Mouse (Mus musculus): ENCODE measurements around the gene Ntn1.

Gene Ntn1

GRCm38 (mm10) chr11:68404185-68404584, 3.6 kb upstream of the Ntn1 start:
- no peak for DNase-seq

DNA sequence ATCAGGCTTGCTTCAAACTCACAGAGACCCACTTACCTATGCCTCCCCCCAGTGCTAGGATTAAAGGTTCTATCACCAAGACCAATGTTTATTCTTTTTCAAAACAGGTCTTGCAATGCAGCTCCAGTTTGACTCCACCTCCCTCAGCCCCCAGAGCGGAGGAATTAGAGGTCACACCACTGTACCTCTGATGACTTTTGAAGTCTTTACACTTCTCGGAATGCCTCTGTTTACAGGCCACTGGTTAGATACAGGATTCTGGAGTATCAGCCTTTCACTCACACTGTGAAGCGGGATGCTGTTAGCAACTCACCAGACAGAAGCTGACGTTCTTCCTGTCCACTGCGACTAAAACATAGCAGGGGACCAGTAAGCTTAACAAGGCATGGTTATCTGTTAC, 805 bp upstream of the Ntn1 start:
- DNase-seq = no peak

DNA sequence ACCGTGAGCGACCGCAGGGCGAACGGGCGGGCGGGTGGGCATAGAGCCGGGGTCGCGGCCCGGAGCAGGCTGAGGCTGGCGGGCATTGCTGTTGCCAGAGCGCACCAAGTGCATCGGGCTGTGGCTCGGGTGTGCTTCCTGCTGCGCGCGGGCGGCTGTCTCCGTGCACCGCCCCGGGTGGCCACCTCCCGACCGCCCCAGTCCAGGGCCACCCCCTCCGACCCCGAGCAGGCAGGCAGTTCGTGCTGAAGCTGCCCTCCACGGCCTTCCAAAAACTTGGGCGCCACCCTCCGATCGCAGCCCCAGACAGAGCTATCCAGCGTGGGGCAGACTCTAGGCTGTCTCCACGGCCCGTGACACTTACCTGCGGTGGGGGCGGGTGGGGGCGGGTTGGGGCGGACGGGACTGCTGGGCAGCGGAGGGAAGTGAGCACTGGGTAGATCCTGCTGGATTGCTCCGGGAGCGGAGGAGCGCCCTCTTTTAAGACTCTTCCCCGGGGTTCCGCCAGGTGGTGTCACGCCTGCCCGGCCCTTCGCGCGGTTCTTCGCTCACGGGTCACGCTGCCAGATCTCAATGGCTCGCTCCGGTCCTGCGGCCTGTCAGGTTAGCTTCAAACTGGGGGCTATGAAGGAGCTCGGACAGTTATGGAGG, 477 bp downstream of the Ntn1 start:
- DNase-seq = peak; percentile 29

DNA sequence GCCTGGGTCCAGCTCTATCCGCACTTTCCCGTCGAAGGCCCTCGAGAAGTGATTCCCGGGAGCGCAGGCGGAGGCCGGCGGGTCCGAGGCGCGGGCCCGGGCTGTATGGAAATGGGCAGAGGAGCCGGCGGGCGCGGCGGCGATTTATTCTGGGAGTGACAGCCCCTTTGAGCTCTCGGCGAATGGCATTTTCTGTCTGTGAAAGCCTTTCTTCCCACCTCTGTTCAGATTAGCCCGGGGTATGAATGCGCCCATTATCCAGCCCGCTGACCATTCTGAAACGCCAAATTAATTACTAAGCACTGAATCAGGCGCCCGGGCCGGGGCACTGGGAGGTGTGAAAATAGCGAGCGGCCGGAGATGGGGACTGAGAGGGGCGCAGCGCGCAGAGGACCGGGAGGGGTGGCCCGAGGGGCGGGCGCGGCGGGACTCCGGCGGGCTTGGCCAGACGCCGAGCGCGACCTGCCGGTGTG, 1.0 kb downstream of the Ntn1 start:
- no peak for DNase-seq

- DNase-seq = no peak
Measured at GRCm38 (mm10) chr11:68398891-68399547, 1.6 kb downstream of the Ntn1 start.

- DNase-seq = no peak
Measured at GRCm38 (mm10) chr11:68395546-68395945, 5.1 kb downstream of the Ntn1 start.

- DNase-seq = no peak
Measured at GRCm38 (mm10) chr11:68394749-68395148, 5.9 kb downstream of the Ntn1 start.

GRCm38 (mm10) chr11:68393897-68394490, 6.6 kb downstream of the Ntn1 start:
- no peak for DNase-seq

DNA sequence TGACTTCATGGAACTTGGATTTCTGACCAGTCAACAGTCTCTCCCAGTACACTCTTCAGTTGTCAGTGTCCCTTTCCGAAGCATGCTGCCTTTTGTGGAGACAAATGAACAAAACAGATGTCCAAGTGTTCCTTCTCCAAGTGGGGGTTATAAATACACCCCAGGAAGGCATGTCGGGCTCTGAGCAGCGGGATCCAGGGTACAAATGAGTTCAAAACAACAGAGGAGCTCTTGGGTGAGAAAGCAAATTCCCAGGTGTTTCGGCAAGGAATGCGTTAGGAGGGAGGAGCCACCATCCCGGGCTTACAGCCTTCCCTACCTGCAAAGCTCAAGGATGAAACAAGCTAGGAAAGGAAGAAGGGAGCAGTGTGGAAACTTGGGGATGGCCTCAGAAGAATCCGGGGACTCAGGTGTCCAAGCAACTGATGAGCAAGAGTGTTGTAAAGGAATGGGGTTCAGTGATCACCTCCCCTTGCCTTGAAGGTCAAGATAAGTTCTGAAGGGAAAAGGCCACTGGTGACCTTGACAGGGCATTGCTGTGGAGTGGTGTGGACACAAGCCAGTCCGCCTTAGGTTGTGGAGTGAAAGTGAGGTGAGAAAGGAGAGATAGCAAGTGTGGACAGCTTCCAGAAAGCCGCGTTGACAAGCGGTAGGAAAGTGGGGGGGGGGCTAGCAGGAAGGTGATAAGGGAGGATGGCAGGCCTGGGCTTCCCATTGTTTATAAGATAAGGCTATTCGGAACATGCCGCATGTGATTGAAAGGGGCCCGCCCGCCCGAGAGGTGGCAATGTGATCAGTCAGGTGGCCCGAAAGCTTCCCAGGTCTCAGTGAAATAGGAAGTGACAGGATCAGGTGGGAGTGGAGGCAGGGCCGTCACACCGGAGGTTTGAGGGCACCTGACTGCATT, 10.0 kb downstream of the Ntn1 start:
- no peak for DNase-seq

GRCm38 (mm10) chr11:68389621-68390020, 11.0 kb downstream of the Ntn1 start:
- no peak for DNase-seq

- DNase-seq = no peak
Measured at GRCm38 (mm10) chr11:68388655-68389015, 12.0 kb downstream of the Ntn1 start.

GRCm38 (mm10) chr11:68387971-68388654, 12.5 kb downstream of the Ntn1 start:
- DNase-seq = no peak

GRCm38 (mm10) chr11:68387441-68387760, 13.2 kb downstream of the Ntn1 start:
- DNase-seq = no peak

- peak; percentile 15 for DNase-seq
Measured at GRCm38 (mm10) chr11:68386589-68387440, 13.8 kb downstream of the Ntn1 start.

DNA sequence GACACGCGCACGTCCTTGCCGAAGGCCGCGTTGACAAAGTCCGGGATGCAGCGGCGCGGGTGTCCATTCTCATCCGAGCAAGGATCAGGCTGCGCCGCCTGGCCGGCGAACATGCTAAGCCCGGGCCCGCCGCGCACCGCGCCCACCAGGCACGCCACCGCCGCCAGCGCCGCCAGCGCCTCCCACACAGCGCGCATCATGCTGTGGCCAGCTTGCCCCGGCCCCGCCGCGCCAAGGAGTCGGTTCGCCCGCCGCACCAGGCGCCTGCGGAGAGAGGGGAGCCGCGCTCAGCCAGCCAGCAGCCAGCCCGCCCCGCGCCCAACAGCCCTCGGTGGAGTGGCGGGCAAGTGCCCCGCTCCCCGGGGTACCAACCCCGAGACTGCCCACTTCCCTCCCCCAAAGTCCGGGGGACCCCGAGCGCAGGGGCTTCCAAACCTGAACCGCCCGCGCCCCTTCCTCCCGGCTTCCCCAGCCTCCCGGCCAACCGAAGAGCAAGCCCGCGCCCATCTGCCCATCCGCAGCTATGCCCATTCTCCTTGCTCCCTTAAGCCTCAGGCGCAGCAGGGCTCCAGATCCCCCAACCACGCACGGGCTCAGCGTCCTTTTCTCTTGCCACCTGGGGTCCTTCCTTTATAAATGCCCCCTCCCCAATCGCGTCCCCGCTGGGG, 14.6 kb downstream of the Ntn1 start:
- DNase-seq = no peak

DNA sequence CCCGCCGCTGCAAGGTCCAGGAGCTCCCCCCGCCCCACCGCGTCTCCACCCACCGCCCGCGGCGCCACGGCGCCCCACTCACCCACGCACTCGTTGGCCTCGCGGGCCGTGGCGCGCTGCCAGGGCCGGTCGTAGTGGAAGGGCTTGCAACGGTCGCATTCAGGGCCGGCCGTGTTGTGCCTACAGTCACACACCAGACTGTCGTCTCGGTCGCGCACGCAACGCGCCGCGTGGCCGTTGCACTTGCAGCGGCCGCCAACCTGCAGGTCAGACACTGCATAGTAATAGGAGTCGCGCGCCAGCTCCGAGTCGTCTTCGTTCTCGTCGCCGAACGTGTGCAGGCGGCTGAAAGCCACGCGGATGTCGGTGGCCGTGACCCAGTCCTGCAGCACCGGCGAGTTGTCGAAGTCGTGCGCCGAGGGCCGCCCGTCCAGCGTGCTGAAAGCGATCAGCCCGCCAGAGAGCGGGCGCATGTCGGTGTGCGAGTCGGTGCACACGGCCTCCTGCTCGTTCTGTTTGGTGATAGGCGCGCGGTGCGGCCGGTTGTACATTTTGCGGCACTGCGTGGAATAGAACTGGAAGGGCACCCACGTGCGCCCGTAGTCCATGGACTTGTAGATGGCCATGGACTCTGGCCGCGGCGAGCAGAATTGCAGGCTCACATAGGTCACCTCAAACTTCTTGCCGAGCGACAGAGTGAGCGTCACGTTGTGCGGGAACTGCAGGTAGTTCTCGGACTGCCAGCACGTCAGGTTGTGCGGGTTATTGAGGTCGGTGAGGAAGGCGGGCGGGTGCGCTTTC, 15.4 kb downstream of the Ntn1 start:
- peak; percentile 29 for DNase-seq

- no peak for DNase-seq
Measured at GRCm38 (mm10) chr11:68384592-68385020, 16.0 kb downstream of the Ntn1 start.

DNA sequence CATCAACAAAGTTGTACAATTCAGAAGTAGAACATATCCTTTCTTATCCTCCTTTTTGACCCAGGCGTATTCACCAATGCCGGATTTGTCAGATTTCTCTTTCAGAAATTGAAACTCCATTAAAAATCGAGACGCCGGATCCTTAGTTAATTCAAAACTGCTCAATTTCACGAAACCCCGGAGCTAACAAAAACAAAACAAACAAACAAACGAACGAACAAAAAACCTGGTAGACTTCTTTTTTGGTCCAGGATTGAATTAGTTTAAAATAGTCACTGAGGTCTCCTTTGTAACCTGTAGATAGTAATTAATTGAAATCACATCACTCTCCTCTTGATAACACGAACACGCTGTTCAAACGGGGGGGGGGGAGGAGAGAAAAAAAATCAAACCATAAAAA, 16.5 kb downstream of the Ntn1 start:
- no peak for DNase-seq

GRCm38 (mm10) chr11:68383519-68383918, 17.1 kb downstream of the Ntn1 start:
- no peak for DNase-seq

DNA sequence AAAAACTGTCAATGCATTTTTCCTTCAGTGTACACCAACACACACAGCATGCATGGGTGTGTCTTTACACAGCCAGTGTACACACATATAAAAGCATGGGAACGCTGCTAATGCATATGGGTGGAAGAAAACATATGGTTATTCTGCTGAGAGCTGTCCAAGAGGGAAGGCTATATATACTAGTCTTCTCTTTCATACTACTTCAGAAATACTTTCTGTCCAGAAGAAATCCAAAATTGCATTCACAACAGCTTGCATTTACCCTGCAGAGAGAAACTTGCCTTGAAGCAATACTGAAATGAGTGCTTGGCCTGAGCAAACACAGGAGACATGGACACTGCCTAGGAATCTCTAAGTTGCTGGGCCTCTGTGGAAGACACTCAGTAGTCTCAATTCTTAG, 18.8 kb downstream of the Ntn1 start:
- no peak for DNase-seq
